Mouse (Mus musculus) T-helper 1 cell (primary cell): ENCODE measurements around the gene Cdk9.

ENCODE experiments used
- in situ Hi-C: fragments of 300-600 bp; cut with MboI, MseI; formaldehyde crosslinking; loops from one replicate; pipeline ENCODE4 v1.15.1; 2025; ENCODE audit warnings: high pct_unique_total_duplicates

Gene Cdk9

DNA sequence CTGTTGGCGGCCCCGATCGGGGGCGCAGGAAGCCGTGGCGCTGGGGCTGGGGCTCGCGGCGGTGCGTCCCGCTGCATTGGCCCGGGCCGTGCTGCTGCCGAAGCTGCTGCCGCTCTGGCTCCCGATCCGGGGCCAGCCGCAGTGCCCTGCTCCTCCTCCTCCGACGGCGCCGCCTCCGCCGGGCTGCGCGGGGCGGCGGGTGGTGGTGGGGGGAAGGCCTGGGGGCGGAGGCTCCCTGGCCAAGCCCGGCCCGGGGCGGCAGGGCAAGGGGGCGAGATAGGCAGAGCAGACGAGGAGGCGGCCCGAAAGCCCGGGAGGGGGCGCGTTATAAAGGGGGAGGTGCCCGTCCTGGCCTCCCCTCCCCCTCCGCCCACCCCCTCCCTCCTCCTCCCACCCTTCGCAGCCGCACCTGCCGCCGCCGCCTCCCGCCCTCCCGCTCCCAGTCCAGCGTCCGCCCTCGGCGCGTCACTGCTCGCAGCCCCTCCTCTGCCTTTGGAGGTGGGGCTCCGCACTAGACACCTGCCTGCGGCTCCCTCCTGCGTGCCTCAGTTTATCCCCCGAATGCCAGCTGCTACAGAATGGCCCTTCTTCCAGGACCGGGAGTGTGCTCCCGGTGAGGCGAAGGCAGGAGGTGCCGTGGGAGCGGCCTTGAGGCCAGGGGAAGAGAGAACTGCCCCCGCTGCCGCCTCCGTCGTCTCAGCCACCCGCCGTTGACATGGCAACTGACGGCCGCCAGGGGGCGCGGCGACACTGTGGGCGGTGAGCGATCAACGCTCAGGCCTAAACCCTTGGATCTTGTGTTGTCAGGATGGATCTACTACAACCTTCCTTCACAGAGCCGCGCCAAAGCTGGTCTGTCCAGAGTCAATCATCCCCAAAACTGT, at the start of gene Cdk9:
Cdk9 (minus strand) TSS at position 143 of the 884 bp plus-strand sequence.
- in situ Hi-C loops: loop anchor here (5.0 kb wide), 1 partner anchor 44 kb away; the partner anchor contains the start of gene Tor2a

GRCm38 (mm10) chr2:32761859-32762258, 49.0 kb upstream of the Cdk9 start:
- in situ Hi-C loops: no loop called here

DNA sequence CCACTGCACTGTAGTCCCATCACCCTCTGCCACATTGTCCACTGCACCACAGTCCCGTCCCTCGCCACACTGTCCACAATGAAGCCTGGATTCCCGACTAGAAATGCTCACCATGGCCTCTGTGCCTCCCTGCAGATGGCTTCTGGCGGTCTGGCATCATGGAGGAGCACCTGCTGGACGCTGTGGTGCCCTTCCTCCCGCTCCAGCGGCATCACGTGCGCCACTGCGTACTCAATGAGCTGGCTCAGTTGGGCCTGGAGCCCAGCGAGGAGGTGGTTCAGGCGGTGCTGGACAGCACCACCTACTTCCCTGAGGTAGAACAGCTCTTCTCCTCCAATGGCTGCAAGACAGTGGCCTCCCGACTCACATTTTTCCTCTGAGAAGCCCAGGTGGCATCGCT, 48.5 kb upstream of the Cdk9 start:
- in situ Hi-C loops: no loop called here

DNA sequence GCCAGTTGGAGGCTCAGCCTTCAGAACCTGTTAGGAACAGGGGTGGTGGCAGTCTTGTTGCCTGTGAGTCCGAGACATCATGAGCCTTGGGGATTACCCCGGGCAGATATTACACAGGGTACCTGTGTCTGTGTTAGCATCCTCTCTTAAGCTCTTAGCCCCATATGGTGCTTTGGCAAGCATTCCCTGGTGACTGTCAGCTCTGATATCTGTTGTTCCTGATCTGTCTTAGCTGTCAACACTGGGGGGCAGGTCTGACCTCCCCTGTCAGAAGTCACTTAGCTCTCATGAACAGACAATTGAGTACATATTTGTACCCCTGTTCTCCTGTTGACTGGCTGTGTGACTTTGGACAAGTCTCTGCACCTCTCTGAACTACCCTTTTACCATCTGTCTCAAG, 46.1 kb upstream of the Cdk9 start:
- in situ Hi-C loops: loop anchor here (5.0 kb wide), 1 partner anchor 47 kb away; the partner anchor contains the start of gene Cdk9

DNA sequence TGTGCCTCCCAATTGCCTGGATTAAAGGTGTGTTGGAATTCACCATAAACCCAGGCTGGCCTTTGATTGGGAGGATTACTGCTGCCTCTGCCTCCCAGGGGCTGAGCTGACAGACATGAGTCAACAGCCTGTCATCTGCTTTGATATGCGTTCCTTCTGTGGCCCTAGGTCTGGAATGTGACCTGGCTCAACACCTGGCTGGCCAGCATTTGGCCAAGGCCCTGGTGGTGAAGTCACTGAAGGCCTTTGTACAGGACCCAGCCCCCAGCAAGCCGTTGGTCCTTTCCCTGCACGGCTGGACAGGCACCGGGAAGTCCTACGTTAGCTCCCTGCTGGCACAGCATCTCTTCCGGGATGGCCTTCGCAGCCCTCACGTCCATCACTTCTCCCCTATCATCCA, 45.6 kb upstream of the Cdk9 start:
- in situ Hi-C loops: loop anchor here (5.0 kb wide), 1 partner anchor 46 kb away; the partner anchor contains the start of gene Cdk9

- in situ Hi-C loops: loop anchor here (5.0 kb wide), 1 partner anchor 45 kb away; the partner anchor contains the start of gene Cdk9
Measured at GRCm38 (mm10) chr2:32757056-32757845, 44.4 kb upstream of the Cdk9 start, which contains the start of gene Tor2a. TSS of gene Tor2a (plus strand) at chr2:32757234.

DNA sequence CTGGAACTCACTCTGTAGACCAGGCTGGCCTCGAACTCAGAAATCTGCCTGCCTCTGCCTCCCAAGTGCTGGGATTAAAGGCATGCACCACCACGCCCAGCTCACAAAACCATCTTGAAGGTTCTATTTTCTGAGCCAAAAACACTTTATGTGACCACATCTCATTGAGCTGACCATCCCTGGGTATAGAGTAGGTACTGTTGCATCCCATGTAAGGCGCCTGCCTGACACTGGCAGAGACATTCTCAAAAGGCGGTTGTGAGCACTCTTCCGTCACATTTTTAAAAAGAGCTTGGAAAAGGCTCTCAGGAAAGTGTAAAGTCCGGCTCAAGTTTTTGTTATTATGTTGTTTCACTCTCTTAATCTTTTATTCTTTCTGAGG, 43.8 kb upstream of the Cdk9 start:
- in situ Hi-C loops: loop anchor here (5.0 kb wide), 1 partner anchor 44 kb away; the partner anchor contains the start of gene Cdk9

DNA sequence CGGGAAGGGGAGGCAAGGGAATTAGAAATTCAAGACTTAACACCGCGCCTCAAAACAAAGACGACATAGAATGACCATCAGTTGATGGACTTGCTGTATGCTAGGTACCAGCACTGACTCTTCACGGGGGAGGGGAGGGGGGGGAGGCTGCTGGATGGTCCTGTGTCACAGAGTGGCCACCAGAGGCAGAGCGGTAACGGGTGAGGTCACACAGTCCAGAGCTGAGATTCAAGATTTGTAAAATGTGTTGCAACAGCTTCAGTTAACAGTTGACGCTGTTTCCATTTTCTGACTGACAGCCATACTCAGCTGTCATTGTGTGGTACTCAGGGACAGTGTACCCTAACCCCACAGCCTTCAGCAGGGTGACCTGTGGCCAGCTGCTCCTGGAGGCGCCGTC, 39.3 kb upstream of the Cdk9 start:
- in situ Hi-C loops: no loop called here

- in situ Hi-C loops: no loop called here
Measured at GRCm38 (mm10) chr2:32751665-32752033, 38.8 kb upstream of the Cdk9 start.

- in situ Hi-C loops: no loop called here
Measured at GRCm38 (mm10) chr2:32750887-32751664, 38.2 kb upstream of the Cdk9 start.

GRCm38 (mm10) chr2:32750199-32750598, 37.3 kb upstream of the Cdk9 start:
- in situ Hi-C loops: no loop called here

DNA sequence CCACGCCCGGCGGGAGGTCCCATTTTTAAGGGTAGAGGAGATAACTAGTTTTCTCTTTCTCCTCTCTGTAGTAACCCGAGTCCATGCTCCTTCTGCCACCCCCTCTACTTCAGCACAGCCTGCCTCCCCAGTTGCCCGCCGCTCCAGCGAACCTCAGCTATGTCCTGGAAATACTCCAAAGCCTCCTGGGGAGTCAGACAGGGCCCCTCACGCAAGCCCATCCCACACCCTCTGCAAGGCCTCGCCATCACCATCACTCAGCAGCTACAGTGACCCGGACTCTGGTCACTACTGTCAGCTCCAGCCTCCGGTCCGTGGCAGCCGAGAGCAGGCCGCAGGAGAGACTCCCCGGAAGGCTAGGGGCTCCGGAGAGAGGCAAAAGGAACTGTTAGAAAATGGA, 36.2 kb upstream of the Cdk9 start:
- in situ Hi-C loops: no loop called here

DNA sequence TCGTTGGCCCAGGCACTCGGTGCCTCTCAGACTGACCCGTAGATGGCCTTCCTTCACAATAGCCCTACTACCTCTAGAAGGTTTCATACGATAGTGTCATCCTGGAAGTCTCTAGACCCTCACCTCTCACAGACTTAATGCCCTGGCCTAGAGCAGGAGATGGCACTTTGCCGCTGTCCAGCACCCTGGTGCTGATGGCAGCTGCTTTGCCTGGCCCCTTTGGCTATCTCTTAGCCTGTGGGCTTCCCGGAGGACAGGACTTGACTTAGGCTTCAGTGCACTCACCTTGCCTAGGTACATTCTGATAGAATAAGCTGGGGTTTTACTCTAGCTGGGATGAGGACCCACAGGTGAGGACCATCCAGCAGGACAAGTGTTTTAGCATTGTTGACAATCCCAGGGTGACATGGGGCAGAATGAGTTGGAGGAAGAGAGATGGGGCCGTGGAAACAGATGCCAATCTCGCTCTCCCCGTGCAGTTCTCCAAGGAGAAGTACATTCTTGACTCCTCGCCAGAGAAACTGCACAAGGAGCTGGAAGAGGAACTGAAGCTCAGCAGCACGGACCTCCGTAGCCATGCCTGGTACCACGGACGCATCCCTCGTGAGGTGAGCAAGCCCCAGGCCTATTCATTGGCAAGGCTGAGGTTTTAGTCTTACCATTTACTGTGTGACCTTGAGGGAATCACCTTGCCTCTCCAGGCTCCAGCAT, 31.6 kb upstream of the Cdk9 start:
- in situ Hi-C loops: no loop called here

- in situ Hi-C loops: no loop called here
Measured at GRCm38 (mm10) chr2:32742173-32742531, 29.3 kb upstream of the Cdk9 start.

DNA sequence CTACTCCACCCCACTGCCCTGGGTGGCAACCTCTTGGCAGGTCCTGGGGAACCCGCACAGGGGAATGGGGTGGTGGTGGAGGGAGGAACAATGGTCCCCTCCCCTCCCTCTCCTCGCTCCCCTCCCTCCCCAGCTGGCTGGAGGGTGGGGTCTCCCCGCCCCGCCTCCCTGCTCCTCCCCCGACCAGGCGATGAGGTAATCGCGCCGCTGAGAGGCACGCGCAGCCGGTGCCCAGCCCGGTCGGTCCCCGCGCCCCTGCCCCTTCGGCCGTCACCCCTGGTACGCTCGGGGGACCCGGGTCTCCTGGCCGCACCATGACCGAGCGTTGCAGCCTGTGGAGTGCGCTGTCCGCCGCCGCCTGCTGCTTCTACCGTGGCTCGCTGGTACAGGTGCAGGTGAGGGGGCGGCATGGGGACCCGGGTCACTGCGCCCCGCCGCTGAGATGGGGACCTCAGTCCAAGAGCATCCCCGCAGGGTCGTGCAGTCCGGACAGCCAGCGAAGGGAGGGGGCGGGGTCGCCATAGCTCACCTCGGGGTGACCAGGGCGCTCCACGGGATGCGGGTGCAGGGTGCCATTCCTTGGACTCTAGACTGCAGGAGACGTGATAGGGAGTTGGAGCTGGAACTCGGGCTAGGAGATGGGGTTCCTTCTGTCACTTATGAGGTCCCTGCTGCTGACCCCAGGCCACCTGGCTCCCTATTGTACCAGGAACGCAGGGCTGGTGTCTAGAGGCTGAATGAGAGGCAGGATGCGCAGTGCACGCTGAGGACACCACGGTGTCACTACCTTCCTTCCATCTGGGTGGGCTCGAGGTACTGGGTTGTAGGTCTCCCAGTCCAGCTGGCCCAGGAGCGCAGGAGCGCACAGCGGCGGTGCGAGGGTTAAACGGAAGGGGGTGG, 28.6 kb upstream of the Cdk9 start:
- in situ Hi-C loops: no loop called here

- in situ Hi-C loops: no loop called here
Measured at GRCm38 (mm10) chr2:32740916-32741272, 28.0 kb upstream of the Cdk9 start, which contains the start of gene 6330409D20Rik. TSS of gene 6330409D20Rik (minus strand) at chr2:32741016.

- in situ Hi-C loops: no loop called here
Measured at GRCm38 (mm10) chr2:32739311-32739710, 26.4 kb upstream of the Cdk9 start.

DNA sequence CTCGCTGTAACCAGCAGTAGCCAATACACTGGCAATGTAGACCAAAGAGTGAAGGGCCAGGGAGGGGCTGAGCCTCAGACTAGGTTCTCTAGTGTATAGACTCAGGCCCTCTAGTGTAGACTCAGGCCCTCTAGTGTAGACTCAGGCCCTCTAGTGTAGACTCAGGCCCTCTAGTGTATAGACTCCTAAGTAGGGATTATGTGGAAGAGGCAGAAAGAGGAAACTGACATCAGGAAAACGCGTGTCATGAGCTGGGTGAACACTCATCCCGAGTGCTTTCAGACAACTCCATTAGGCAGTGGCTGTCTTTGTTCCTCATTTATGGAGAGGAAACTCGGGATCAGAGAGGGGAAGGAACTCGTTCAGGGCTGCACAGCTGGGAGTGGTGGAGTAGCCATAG, 24.1 kb upstream of the Cdk9 start:
- in situ Hi-C loops: no loop called here

GRCm38 (mm10) chr2:32736306-32736829, 23.5 kb upstream of the Cdk9 start:
- in situ Hi-C loops: no loop called here

DNA sequence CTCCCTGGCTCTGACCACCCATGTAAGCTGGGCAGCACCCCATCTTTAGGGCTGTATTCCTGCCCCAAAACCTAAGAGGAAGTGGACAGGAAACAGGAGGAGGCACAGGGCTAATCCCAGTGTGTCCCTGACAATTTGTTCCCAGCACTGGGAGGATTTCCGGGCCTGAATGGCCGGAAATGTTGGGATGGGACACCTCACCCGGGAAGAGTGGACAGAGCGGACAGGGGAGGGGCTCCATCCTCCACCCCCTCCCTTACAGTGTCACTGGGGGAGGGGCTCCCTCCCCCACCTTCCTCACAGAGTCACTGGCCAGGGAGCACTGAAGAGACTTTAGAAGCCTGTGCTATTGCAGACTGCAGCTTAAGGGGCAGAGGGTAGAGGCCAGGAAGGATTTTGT, 22.1 kb upstream of the Cdk9 start:
- in situ Hi-C loops: no loop called here
